Mouse (Mus musculus) heart, postnatal 0 days (tissue): ENCODE results near the gene Tpgs1. TPM values are rescaled to one million over a fixed set of nuclear protein-coding genes. Genes with fewer than 3 reads are reported as not detected.

Experiments
- ATAC-seq: fragments of 200-750 bp; cut with Nextera tagmentation; 2 replicates; pipeline ENCODE4 v1.8.0; 2017; ENCODE audit warnings: low read depth, moderate number of reproducible peaks, moderate library complexity; ENCODE audit not compliant: insufficient read depth
- DNase-seq: peaks from one replicate; pipeline ENCODE4 v3.0.0-alpha.2; 2016; ENCODE audit warnings: low spot score
- H3K27ac ChIP-seq: fragments of 300-500 bp; sonication (generic); 2 replicates; pipeline ENCODE4 v1.5.1; 2014; ENCODE audit warnings: low read depth, mild to moderate bottlenecking
- H3K27me3 ChIP-seq: fragments of 300-500 bp; sonication (generic); 2 replicates; pipeline ENCODE4 v1.6.1; 2014; ENCODE audit warnings: low read length, mixed read lengths; ENCODE audit not compliant: control insufficient read depth, insufficient read depth
- H3K36me3 ChIP-seq: fragments of 300-500 bp; sonication (generic); replicated peaks from 2 replicates; pipeline ENCODE4 v1.6.1; 2014; ENCODE audit warnings: low read length, mixed read lengths; ENCODE audit not compliant: control insufficient read depth, insufficient read depth
- H3K4me1 ChIP-seq: fragments of 300-500 bp; sonication (generic); 2 replicates; pipeline ENCODE4 v1.6.1; 2014; ENCODE audit warnings: antibody characterized with exemption; ENCODE audit not compliant: control insufficient read depth, insufficient read depth
- H3K4me2 ChIP-seq: fragments of 300-500 bp; sonication (generic); 2 replicates; pipeline ENCODE4 v1.6.1; 2014; ENCODE audit warnings: low read depth, mild to moderate bottlenecking, low read length, moderate library complexity
- H3K4me3 ChIP-seq: fragments of 300-500 bp; sonication (generic); 2 replicates; pipeline ENCODE4 v1.5.1; 2014; ENCODE audit warnings: low read depth, low read length
- H3K9ac ChIP-seq: fragments of 300-500 bp; sonication (generic); replicated peaks from 2 replicates; pipeline ENCODE4 v1.6.1; 2014; ENCODE audit warnings: low read depth, low read length, mixed read lengths
- H3K9me3 ChIP-seq: fragments of 300-500 bp; sonication (generic); replicated peaks from 2 replicates; pipeline ENCODE4 v1.6.1; 2016; ENCODE audit warnings: low read length; ENCODE audit not compliant: control insufficient read depth
- CTCF ChIP-seq: IDR thresholded peaks from 2 replicates; pipeline ENCODE4 v1.5.1; 2016; ENCODE audit warnings: antibody characterized with exemption, control low read depth, low read depth
- EP300 ChIP-seq: IDR thresholded peaks from 2 replicates; pipeline ENCODE4 v1.6.1; 2016; ENCODE audit warnings: antibody characterized with exemption, low read depth
- WGBS: fragments of 180-500 bp; shearing (Covaris S2); extraction: QIAGEN DNeasy Blood & Tissue Kit; methylation state at CpG from one replicate; pipeline ENCODE4 v1.1.7; 2014; 5-methylcytosine and 5-hydroxymethylcytosine counted together
- polyA plus RNA-seq: library from polyadenylated mRNA; unstranded; fragments of >200 nt; fragmentation: Nextera tagmentation; extraction: Ambion mirVana; gene quantifications from 2 replicates; pipeline ENCODE4 v1.2.1, GENCODE M21; 2015
- total RNA-seq: library from RNA; depleted of rRNA; stranded (reverse); fragments of >200 nt; gene quantifications from 2 replicates; pipeline ENCODE4 v1.2.3, GENCODE M21; 2014; ENCODE audit warnings: low replicate concordance

The Tpgs1 gene
- total and polyA plus RNA-seq, 2 experiments from 2014 or later, result 19.7 to 43.6 TPM

GRCm38 (mm10) chr10:79661861-79662260, 7.3 kb upstream of the Tpgs1 start:
- H3K27ac ChIP-seq, result peak overlapping the region; percentile 44; the same call in 1 of the 2 replicates
- no peak for DNase-seq
- H3K4me1 ChIP-seq, result no peaks in the 10 kb centered on the region
- 39% methylated on average over 3 of the region's 3 CpGs for WGBS
- no peak for ATAC-seq
- H3K9me3 ChIP-seq, result no peaks in the 10 kb centered on the region
- H3K9ac ChIP-seq, result no peak overlapping the region
- no peaks in the 10 kb centered on the region for H3K36me3 ChIP-seq
- H3K4me3 ChIP-seq, result no peak overlapping the region
- H3K4me2 ChIP-seq, result no peak overlapping the region
- H3K27me3 ChIP-seq, result no peaks in the 10 kb centered on the region
- no peak for TF ChIP-seq EP300
- TF ChIP-seq CTCF, result no peak

GRCm38 (mm10) chr10:79664131-79664665, 5.0 kb upstream of the Tpgs1 start, which contains the start of gene Madcam1:
Gene Madcam1, plus strand, starts transcription at chr10:79664559.
- H3K27ac ChIP-seq, result no peak within 1 kb of the TSS
- H3K4me2 ChIP-seq, result no peak within 1 kb of the TSS
- H3K36me3 ChIP-seq, result no peaks in the 10 kb centered on the region
- H3K27me3 ChIP-seq, result no peaks in the 10 kb centered on the region
- no peaks in the 10 kb centered on the region for H3K4me1 ChIP-seq
- WGBS, result 14% methylated on average over 13 of the region's 13 CpGs
- H3K9me3 ChIP-seq, result no peaks in the 10 kb centered on the region
- H3K9ac ChIP-seq, result no peak within 1 kb of the TSS
- peak; percentile 50 for DNase-seq
- peak; percentile 30; the same call in 1 of the 2 replicates for ATAC-seq
- TF ChIP-seq EP300 (no peak), CTCF (peak; percentile 84)
- no peak within 1 kb of the TSS for H3K4me3 ChIP-seq

GRCm38 (mm10) chr10:79665051-79665450, 4.1 kb upstream of the Tpgs1 start:
- DNase-seq (no peak), ATAC-seq (no peak)
- no peak overlapping the region for H3K4me2 ChIP-seq
- H3K9ac ChIP-seq, result no peak overlapping the region
- no peaks in the 10 kb centered on the region for H3K27me3 ChIP-seq
- TF ChIP-seq CTCF (no peak), EP300 (no peak)
- no peaks in the 10 kb centered on the region for H3K9me3 ChIP-seq
- no peak overlapping the region for H3K27ac ChIP-seq
- 0 out of 2 replicates have a peak, but pooled peaks cover 2% of the 10 kb centered on the region for H3K4me1 ChIP-seq
- no peaks in the 10 kb centered on the region for H3K36me3 ChIP-seq
- no peak overlapping the region for H3K4me3 ChIP-seq
- WGBS, result 84% methylated on average over 8 of the region's 8 CpGs

- DNase-seq (no peak), ATAC-seq (no peak)
- WGBS, result 69% methylated on average over 9 of the region's 9 CpGs
- H3K9ac ChIP-seq, result no peak overlapping the region
- H3K36me3 ChIP-seq, result no peaks in the 10 kb centered on the region
- no peaks in the 10 kb centered on the region for H3K27me3 ChIP-seq
- H3K4me3 ChIP-seq, result no peak overlapping the region
- H3K4me1 ChIP-seq, result 0 out of 2 replicates have a peak, but pooled peaks cover 9% of the 10 kb centered on the region
- TF ChIP-seq EP300 (no peak), CTCF (no peak)
- H3K4me2 ChIP-seq, result no peak overlapping the region
- H3K9me3 ChIP-seq, result no peaks in the 10 kb centered on the region
- no peak overlapping the region for H3K27ac ChIP-seq
Measured at GRCm38 (mm10) chr10:79666493-79666892, 2.7 kb upstream of the Tpgs1 start.

- 86% methylated on average over 5 of the region's 5 CpGs for WGBS
- TF ChIP-seq EP300 (no peak), CTCF (no peak)
- no peak overlapping the region for H3K9ac ChIP-seq
- H3K4me3 ChIP-seq, result no peak overlapping the region
- H3K9me3 ChIP-seq, result no peaks in the 10 kb centered on the region
- ATAC-seq, result no peak
- no peak overlapping the region for H3K4me2 ChIP-seq
- no peaks in the 10 kb centered on the region for H3K27me3 ChIP-seq
- no peak for DNase-seq
- 0 out of 2 replicates have a peak, but pooled peaks cover 9% of the 10 kb centered on the region for H3K4me1 ChIP-seq
- no peaks in the 10 kb centered on the region for H3K36me3 ChIP-seq
- no peak overlapping the region for H3K27ac ChIP-seq
Measured at GRCm38 (mm10) chr10:79668076-79668475, 1.1 kb upstream of the Tpgs1 start.
